Comparison of ENCODE assay signal across 8 mouse cellular contexts in the genomic region with DNA sequence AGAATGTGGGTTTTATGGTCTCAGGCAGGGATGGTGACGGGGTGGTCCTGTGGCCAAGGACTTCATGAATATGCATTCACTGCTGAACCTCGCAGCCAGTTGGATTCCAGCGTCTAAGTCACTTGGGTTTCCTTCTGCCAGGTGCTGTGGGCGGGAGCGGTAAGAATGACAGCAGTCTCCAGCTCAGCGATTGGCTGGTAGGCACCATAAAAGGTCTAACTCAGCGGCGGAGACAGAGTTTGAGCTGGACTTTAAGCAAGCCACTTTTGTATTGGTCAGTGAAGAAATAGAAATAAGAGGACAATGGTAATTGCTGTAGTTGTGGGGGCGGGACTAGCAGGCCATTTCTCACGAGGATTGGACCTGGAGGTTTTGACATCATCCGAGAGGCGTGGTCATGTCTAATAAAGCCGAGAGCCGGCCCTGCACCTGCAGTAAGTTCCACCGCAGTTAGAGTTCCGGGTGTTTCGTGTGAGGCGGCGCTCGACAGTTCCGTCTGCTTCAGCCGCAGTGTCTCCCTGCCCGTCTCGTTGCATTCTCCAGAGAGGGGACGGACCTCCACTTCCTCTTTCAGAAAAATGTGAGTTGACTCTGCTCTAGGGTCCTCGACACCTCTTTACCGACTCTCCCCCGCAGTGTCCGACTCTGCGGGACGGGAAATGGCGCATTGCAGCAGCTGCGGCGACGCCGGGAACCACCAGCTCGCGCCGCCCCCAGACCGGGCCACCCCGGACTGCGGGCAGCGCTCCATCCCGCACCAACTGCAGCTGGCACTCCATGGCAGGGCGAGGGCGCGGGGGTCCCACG. TPM values are rescaled to one million over a fixed set of nuclear protein-coding genes. Genes with fewer than 3 reads are reported as not detected.
DNase-seq lines count a peak whose midpoint lies in the region; ATAC-seq and TF ChIP-seq lines count a peak whose summit lies in the region.

A gene (plus strand): TSS at position 404 of the 807 bp plus-strand sequence.

- H3K4me3 ChIP-seq in CH12.LX (replicated peaks in 1 of 3; ENCODE audit: low read depth in 2 of 3, low read length in 2 of 3, poor library complexity in 1 of 3), result peak within 1 kb of the TSS; percentile 78 to 90 (median 79)
- peak within 1 kb of the TSS; percentile 69 for H3K4me3 ChIP-seq in forebrain, embryonic 11.5 days (ENCODE audit: low read depth, low read length)
- peak within 1 kb of the TSS; percentile 67 for H3K4me3 ChIP-seq in heart, embryonic 16.5 days (ENCODE audit: low read length)
- peak within 1 kb of the TSS; percentile 80 for H3K4me3 ChIP-seq in liver, embryonic 15.5 days (replicated peaks)
- H3K4me3 ChIP-seq in neural tube, embryonic 12.5 days, result peak within 1 kb of the TSS; percentile 66

- peak; percentile 96 for ATAC-seq in forebrain, embryonic 11.5 days (replicated peaks; ENCODE audit: low FRiP score)
- peak; percentile 94 for ATAC-seq in heart, embryonic 16.5 days (replicated peaks; ENCODE audit: extremely low read depth, insufficient read depth, low FRiP score)
- ATAC-seq in liver, embryonic 15.5 days (ENCODE audit: insufficient read depth), result peak; percentile 93
- peak; percentile 96 for ATAC-seq in neural tube, embryonic 12.5 days (ENCODE audit: low FRiP score, low read depth)

- peak; percentile 99 for DNase-seq in CH12.LX (ENCODE audit: extremely low read depth)
- DNase-seq in c-Kit-positive CD71-positive TER-119-negative erythroid progenitor cells, embryonic 14.5 days (ENCODE audit: low read depth), result peak; percentile 98
- peak; percentile 93 for DNase-seq in forebrain, embryonic 11.5 days (ENCODE audit: low spot score)
- peak; percentile 97 to 98 for DNase-seq in kidney, postnatal 36 days
- peak; percentile 99 for DNase-seq in telencephalon, adult 2 months (ENCODE audit: low read depth, low spot score)

- TF ChIP-seq POLR2A in CH12.LX (IDR thresholded peaks at IDR 0.05; ENCODE audit: low read depth, low read length), result peak; percentile 96

- 1% methylated on average over 48 of the region's 48 CpGs for WGBS in forebrain, embryonic 11.5 days
- WGBS in heart, embryonic 16.5 days, result under 1% methylated on average over 48 of the region's 48 CpGs
- under 1% methylated on average over 48 of the region's 48 CpGs for WGBS in liver, embryonic 15.5 days (ENCODE audit: insufficient replicate concordance)
- WGBS in neural tube, embryonic 12.5 days, result under 1% methylated on average over 48 of the region's 48 CpGs

- in situ Hi-C loops in CH12.LX (cut with MboI; ENCODE audit: low pct_ligation_motif_present, low pct_unique_long_range_greater_than_20kb, low sequenced_read_pairs), result no loop called here

- TF ChIP-seq RAD21 in CH12.LX (IDR thresholded peaks at IDR 0.05; ENCODE audit: low read depth, low read length), result no peak

- peaks cover 0 to 16% of the 10 kb centered on the region in 2 experiments; a peak in 2 of 4 replicates for H3K4me1 ChIP-seq in CH12.LX (ENCODE audit: control insufficient read depth in 1 of 2, insufficient read depth in 2 of 2)
- no peaks in the 10 kb centered on the region; the same call in 1 of the 2 replicates for H3K4me1 ChIP-seq in forebrain, embryonic 11.5 days (replicated peaks; ENCODE audit: control insufficient read depth, insufficient read depth, low read length)
- H3K4me1 ChIP-seq in heart, embryonic 16.5 days (ENCODE audit: control insufficient read depth, insufficient read depth, low read length), result peaks cover 8% of the 10 kb centered on the region
- peaks cover 24% of the 10 kb centered on the region for H3K4me1 ChIP-seq in liver, embryonic 15.5 days (replicated peaks)
- H3K4me1 ChIP-seq in neural tube, embryonic 12.5 days, result peaks cover 3% of the 10 kb centered on the region; the same call in 1 of the 2 replicates

- no peak for TF ChIP-seq CTCF in CH12.LX (conservative IDR thresholded peaks at IDR 0.05 in 1 of 2, IDR thresholded peaks at IDR 0.05 in 1 of 2; ENCODE audit: low read depth in 2 of 2, low read length in 2 of 2)

- TF ChIP-seq EP300 in CH12.LX (IDR thresholded peaks at IDR 0.05; ENCODE audit: low read length), result no peak

- H3K79me2 ChIP-seq in CH12.LX (replicated peaks; ENCODE audit: control insufficient read depth, extremely low read depth, insufficient read depth, poor library complexity, severe bottlenecking), result no peaks in the 10 kb centered on the region

- peaks cover 32% of the 10 kb centered on the region for H3K27me3 ChIP-seq in CH12.LX (replicated peaks)
- no peaks in the 10 kb centered on the region for H3K27me3 ChIP-seq in forebrain, embryonic 11.5 days (ENCODE audit: control insufficient read depth, insufficient read depth, low read length)
- H3K27me3 ChIP-seq in heart, embryonic 16.5 days (ENCODE audit: control insufficient read depth, insufficient read depth, low read length), result peaks cover 3% of the 10 kb centered on the region; the same call in 1 of the 2 replicates
- H3K27me3 ChIP-seq in liver, embryonic 15.5 days, result peaks cover 29% of the 10 kb centered on the region
- peaks cover 11% of the 10 kb centered on the region; the same call in 1 of the 2 replicates for H3K27me3 ChIP-seq in neural tube, embryonic 12.5 days (replicated peaks)

- H3K4me2 ChIP-seq in CH12.LX (ENCODE audit: insufficient read depth, low read depth, poor library complexity, severe bottlenecking), result peak within 1 kb of the TSS; percentile 91
- peak within 1 kb of the TSS; percentile 99 for H3K4me2 ChIP-seq in forebrain, embryonic 11.5 days (ENCODE audit: low read depth, low read length, severe bottlenecking)
- peak within 1 kb of the TSS; percentile 82 for H3K4me2 ChIP-seq in heart, embryonic 16.5 days (ENCODE audit: low read depth, low read length)
- H3K4me2 ChIP-seq in liver, embryonic 15.5 days, result peak within 1 kb of the TSS; percentile 98
- peak within 1 kb of the TSS; percentile 96 for H3K4me2 ChIP-seq in neural tube, embryonic 12.5 days (replicated peaks)

- peak within 1 kb of the TSS; percentile 65 for H3K9ac ChIP-seq in CH12.LX (ENCODE audit: insufficient read depth, low read depth)
- peak within 1 kb of the TSS; percentile 89 for H3K9ac ChIP-seq in forebrain, embryonic 11.5 days (ENCODE audit: low read length)
- H3K9ac ChIP-seq in heart, embryonic 16.5 days (ENCODE audit: low read length), result peak within 1 kb of the TSS; percentile 84
- peak within 1 kb of the TSS; percentile 81 for H3K9ac ChIP-seq in liver, embryonic 15.5 days
- peak within 1 kb of the TSS; percentile 73 for H3K9ac ChIP-seq in neural tube, embryonic 12.5 days

- H3K36me3 ChIP-seq in CH12.LX (replicated peaks in 1 of 2; ENCODE audit: control insufficient read depth in 1 of 2, insufficient read depth in 1 of 2, low read length in 1 of 2), result peaks cover 0 to 20% of the 10 kb centered on the region in 2 experiments
- no peaks in the 10 kb centered on the region for H3K36me3 ChIP-seq in forebrain, embryonic 11.5 days (ENCODE audit: control insufficient read depth, insufficient read depth, low read length)
- H3K36me3 ChIP-seq in heart, embryonic 16.5 days (ENCODE audit: control insufficient read depth, insufficient read depth), result peaks cover 5% of the 10 kb centered on the region; the same call in 1 of the 2 replicates
- 0 out of 2 replicates have a peak, but pooled peaks cover 6% of the 10 kb centered on the region for H3K36me3 ChIP-seq in liver, embryonic 15.5 days (replicated peaks)
- no peaks in the 10 kb centered on the region for H3K36me3 ChIP-seq in neural tube, embryonic 12.5 days

- H3K27ac ChIP-seq in CH12.LX (ENCODE audit: insufficient read depth, low read depth), result peak within 1 kb of the TSS; percentile 64
- H3K27ac ChIP-seq in forebrain, embryonic 11.5 days (ENCODE audit: low read depth, low read length), result no peak within 1 kb of the TSS
- peak within 1 kb of the TSS; percentile 71 for H3K27ac ChIP-seq in heart, embryonic 16.5 days (ENCODE audit: low read length)
- peak within 1 kb of the TSS; percentile 77 for H3K27ac ChIP-seq in liver, embryonic 15.5 days (replicated peaks)
- no peak within 1 kb of the TSS for H3K27ac ChIP-seq in neural tube, embryonic 12.5 days

- dilution Hi-C loops in CH12.LX (cut with MboI; ENCODE audit: extremely low pct_ligation_motif_present, extremely low pct_unique_long_range_greater_than_20kb, low sequenced_read_pairs), result no loop called here

- H3K9me3 ChIP-seq in CH12.LX (replicated peaks; ENCODE audit: low read length), result peaks cover 1% of the 10 kb centered on the region
- H3K9me3 ChIP-seq in forebrain, embryonic 11.5 days (ENCODE audit: control insufficient read depth, low read length), result no peaks in the 10 kb centered on the region
- no peaks in the 10 kb centered on the region for H3K9me3 ChIP-seq in heart, embryonic 16.5 days (replicated peaks; ENCODE audit: control insufficient read depth, low read length)
- no peaks in the 10 kb centered on the region for H3K9me3 ChIP-seq in liver, embryonic 15.5 days (replicated peaks)
- H3K9me3 ChIP-seq in neural tube, embryonic 12.5 days, result no peaks in the 10 kb centered on the region

TF ChIP-seq in CH12.LX, 34 proteins besides CTCF, POLR2A, EP300 and RAD21 (continues in another document):
- TF ChIP-seq E2F4 (IDR thresholded peaks at IDR 0.05; ENCODE audit: insufficient replicate concordance, low read depth, low read length) (0 out of 2 replicates have a peak, but pooled peaks have one; percentile 70), HCFC1 (IDR thresholded peaks at IDR 0.05; ENCODE audit: low read depth, low read length) (peak; percentile 88), ZC3H11A (IDR thresholded peaks at IDR 0.05; ENCODE audit: low read depth, low read length) (no peak), JUND (conservative IDR thresholded peaks at IDR 0.05; ENCODE audit: low read depth, low read length) (no peak), PAX5 (IDR thresholded peaks at IDR 0.05; ENCODE audit: low read length) (no peak), ZNF384 (IDR thresholded peaks at IDR 0.05; ENCODE audit: low read depth, low read length) (no peak), SIN3A (IDR thresholded peaks at IDR 0.05; ENCODE audit: low read length) (peak; percentile 96), GABPA (IDR thresholded peaks at IDR 0.05; ENCODE audit: insufficient replicate concordance, low read depth, low read length) (no peak), MXI1 (IDR thresholded peaks at IDR 0.05; ENCODE audit: low read depth, low read length) (peak; percentile 85), CHD2 (IDR thresholded peaks at IDR 0.05; ENCODE audit: low read length) (no peak; the same call in 1 of the 2 replicates), POLR2AphosphoS2 (IDR thresholded peaks at IDR 0.05; ENCODE audit: low read depth, low read length) (0 out of 2 replicates have a peak, but pooled peaks have one; percentile 67), KAT2A (IDR thresholded peaks at IDR 0.05; ENCODE audit: insufficient replicate concordance, low read length) (no peak)

RNA-seq across cellular contexts. Expression of the gene that starts here (rescaled TPM):
- 2.3 and 3.1 TPM in 2 replicates for total RNA-seq in CH12.LX (2012; rRNA removed)
- 1.9 and 2.4 TPM in 2 replicates for total RNA-seq in CH12.LX (2014; rRNA removed)
- 3.7 and 4.6 TPM in 2 replicates for polyA plus RNA-seq in CH12.LX (2012; ENCODE audit: insufficient read length, low read depth)
- 1.9 and 2.1 TPM in 2 replicates for polyA plus RNA-seq in forebrain, embryonic 11.5 days (2014; fragmentation: Nextera tagmentation; extraction: Ambion mirVana)
- 7.0 and 8.4 TPM in 2 replicates for polyA plus RNA-seq in heart, embryonic 16.5 days (2015; fragmentation: Nextera tagmentation; extraction: Ambion mirVana)
- polyA plus RNA-seq in liver, embryonic 15.5 days (2015; fragmentation: Nextera tagmentation; extraction: Ambion mirVana), result 1.8 and 1.9 TPM in 2 replicates
- polyA plus RNA-seq in neural tube, embryonic 12.5 days (2016; fragmentation: Nextera tagmentation; extraction: Ambion mirVana), result 7.2 and 8.0 TPM in 2 replicates

Comparison
In these comparisons a context has a peak if more than half of its experiments do, and no peak if none do; other contexts are left out.
1. H3K27ac ChIP-seq: peak in CH12.LX (single experiment), heart, embryonic 16.5 days (single experiment) and liver, embryonic 15.5 days (single experiment); none in forebrain, embryonic 11.5 days (single experiment) and neural tube, embryonic 12.5 days (single experiment).
2. Peak in every context shown above with its lines, with median percentiles within 50 percentile points of each other: DNase-seq, H3K4me2 ChIP-seq, H3K4me3 ChIP-seq, H3K9ac ChIP-seq and ATAC-seq.